Mouse (Mus musculus) hindbrain, postnatal 0 days (tissue): ENCODE data around the gene Vcam1. TPM values are rescaled to one million over a fixed set of nuclear protein-coding genes. Genes with fewer than 3 reads are reported as not detected.

ENCODE experiments used
- ATAC-seq: fragments of 200-750 bp; cut with Nextera tagmentation; 2 replicates; pipeline ENCODE4 v1.8.0; 2017; ENCODE audit warnings: mild to moderate bottlenecking, moderate TSS enrichment, moderate library complexity
- DNase-seq: peaks from one replicate; pipeline ENCODE4 v3.0.0-alpha.2; 2015; ENCODE audit warnings: low spot score
- H3K27ac ChIP-seq: fragments of 300-500 bp; sonication (generic); 2 replicates; pipeline ENCODE4 v1.5.1; 2014; ENCODE audit warnings: mild to moderate bottlenecking
- H3K27me3 ChIP-seq: fragments of 300-500 bp; sonication (generic); 2 replicates; pipeline ENCODE4 v1.6.1; 2014; ENCODE audit warnings: low read length, mixed read lengths; ENCODE audit not compliant: insufficient read depth
- H3K36me3 ChIP-seq: fragments of 300-500 bp; sonication (generic); 2 replicates; pipeline ENCODE4 v1.6.1; 2014; ENCODE audit warnings: low read length, mixed read lengths; ENCODE audit not compliant: insufficient read depth
- H3K4me1 ChIP-seq: fragments of 300-500 bp; sonication (generic); 2 replicates; pipeline ENCODE4 v1.6.1; 2014; ENCODE audit warnings: antibody characterized with exemption, low read length, mixed read lengths; ENCODE audit not compliant: insufficient read depth
- H3K4me2 ChIP-seq: fragments of 300-500 bp; sonication (generic); 2 replicates; pipeline ENCODE4 v1.6.1; 2014; ENCODE audit warnings: low read depth, mild to moderate bottlenecking, low read length, moderate library complexity, mixed read lengths
- H3K4me3 ChIP-seq: fragments of 300-500 bp; sonication (generic); 2 replicates; pipeline ENCODE4 v1.5.1; 2014; ENCODE audit warnings: low read length
- H3K9ac ChIP-seq: fragments of 300-500 bp; sonication (generic); replicated peaks from 2 replicates; pipeline ENCODE4 v1.6.1; 2014; ENCODE audit warnings: mild to moderate bottlenecking, low read length, moderate library complexity, mixed read lengths
- H3K9me3 ChIP-seq: fragments of 300-500 bp; sonication (generic); 2 replicates; pipeline ENCODE4 v1.6.1; 2016; ENCODE audit warnings: low read length, mixed read lengths
- CTCF ChIP-seq: IDR thresholded peaks from 2 replicates; pipeline ENCODE4 v1.5.1; 2016; ENCODE audit warnings: antibody characterized with exemption, control low read depth, low read depth
- WGBS: fragments of 180-500 bp; shearing (Covaris S2); extraction: QIAGEN DNeasy Blood & Tissue Kit; methylation state at CpG from one replicate; pipeline ENCODE4 v1.1.7; 2014; 5-methylcytosine and 5-hydroxymethylcytosine counted together
- polyA plus RNA-seq: library from polyadenylated mRNA; unstranded; fragments of >200 nt; fragmentation: Nextera tagmentation; extraction: Ambion mirVana; gene quantifications from 2 replicates; pipeline ENCODE4 v1.2.1, GENCODE M21; 2015
- total RNA-seq: library from RNA; depleted of rRNA; stranded (reverse); fragments of >200 nt; gene quantifications from 2 replicates; pipeline ENCODE4 v1.2.3, GENCODE M21; 2014

The Vcam1 gene
- total and polyA plus RNA-seq, 2 experiments from 2014 or later = 40.7 to 45.3 TPM

- Histone ChIP-seq H3K9ac (no peak overlapping the region), H3K4me2 (no peak overlapping the region), H3K4me3 (no peak overlapping the region), H3K27ac (no peak overlapping the region), H3K27me3 (no peaks in the 10 kb centered on the region), H3K36me3 (no peaks in the 10 kb centered on the region), H3K9me3 (no peaks in the 10 kb centered on the region), H3K4me1 (no peaks in the 10 kb centered on the region)
- ATAC-seq (no peak), DNase-seq (no peak)
- TF ChIP-seq CTCF = no peak
- WGBS = 88% methylated on average over 6 of the region's 6 CpGs
Measured at GRCm38 (mm10) chr3:116120391-116120790, 9.1 kb downstream of the Vcam1 start.

- Histone ChIP-seq H3K27ac (no peak overlapping the region), H3K9me3 (no peaks in the 10 kb centered on the region), H3K9ac (no peak overlapping the region), H3K4me3 (no peak overlapping the region), H3K4me1 (no peaks in the 10 kb centered on the region), H3K36me3 (no peaks in the 10 kb centered on the region), H3K4me2 (no peak overlapping the region), H3K27me3 (no peaks in the 10 kb centered on the region)
- TF ChIP-seq CTCF = no peak
- ATAC-seq (no peak), DNase-seq (no peak)
- 72% methylated on average over 7 of the region's 7 CpGs for WGBS
Measured at GRCm38 (mm10) chr3:116119162-116119561, 10.3 kb downstream of the Vcam1 start.

- ATAC-seq = no peak
- 81% methylated on average over 4 of the region's 4 CpGs for whole genome bisulfite sequencing
- Histone ChIP-seq H3K9ac (no peak overlapping the region), H3K27me3 (no peaks in the 10 kb centered on the region), H3K4me1 (peaks cover 7% of the 10 kb centered on the region; the same call in 1 of the 2 replicates), H3K27ac (no peak overlapping the region), H3K9me3 (no peaks in the 10 kb centered on the region), H3K4me3 (no peak overlapping the region), H3K4me2 (no peak overlapping the region), H3K36me3 (no peaks in the 10 kb centered on the region)
- TF ChIP-seq CTCF = no peak
- no peak for DNase-seq
Measured at GRCm38 (mm10) chr3:116117046-116117445, 12.4 kb downstream of the Vcam1 start.

- Histone ChIP-seq H3K36me3 (no peaks in the 10 kb centered on the region), H3K4me2 (peak overlapping the region; percentile 50), H3K27me3 (no peaks in the 10 kb centered on the region), H3K9ac (no peak overlapping the region), H3K4me3 (no peak overlapping the region; the same call in 1 of the 2 replicates), H3K4me1 (peaks cover 7% of the 10 kb centered on the region; the same call in 1 of the 2 replicates), H3K9me3 (no peaks in the 10 kb centered on the region), H3K27ac (peak overlapping the region; percentile 68; the same call in 1 of the 2 replicates)
- WGBS = 46% methylated on average over 12 of the region's 12 CpGs
- no peak for TF ChIP-seq CTCF
- peak; percentile 70 for ATAC-seq
- peak; percentile 72 for DNase-seq
Measured at GRCm38 (mm10) chr3:116114249-116115188, 15.0 kb downstream of the Vcam1 start.

GRCm38 (mm10) chr3:116113443-116114241 lies 15.8 kb downstream of the Vcam1 start:
- no peak overlapping the region for H3K4me3 ChIP-seq
- WGBS = 13% methylated on average over 7 of the region's 7 CpGs
- peak overlapping the region; percentile 50 for H3K4me2 ChIP-seq
- H3K27me3 ChIP-seq = no peaks in the 10 kb centered on the region
- TF ChIP-seq CTCF = no peak
- peak; percentile 18 for DNase-seq
- H3K9me3 ChIP-seq = no peaks in the 10 kb centered on the region
- H3K9ac ChIP-seq = no peak overlapping the region; the same call in 1 of the 2 replicates
- no peaks in the 10 kb centered on the region for H3K36me3 ChIP-seq
- H3K27ac ChIP-seq = peak overlapping the region; percentile 68
- peaks cover 7% of the 10 kb centered on the region; the same call in 1 of the 2 replicates for H3K4me1 ChIP-seq
- ATAC-seq = no peak; the same call in 1 of the 2 replicates

- Histone ChIP-seq H3K36me3 (no peaks in the 10 kb centered on the region), H3K9me3 (no peaks in the 10 kb centered on the region), H3K4me1 (peaks cover 7% of the 10 kb centered on the region; the same call in 1 of the 2 replicates), H3K4me2 (no peak overlapping the region), H3K4me3 (no peak overlapping the region), H3K27me3 (no peaks in the 10 kb centered on the region), H3K27ac (no peak overlapping the region), H3K9ac (no peak overlapping the region)
- ATAC-seq = no peak
- WGBS = 71% methylated on average over 5 of the region's 5 CpGs
- no peak for DNase-seq
- no peak for TF ChIP-seq CTCF
Measured at GRCm38 (mm10) chr3:116112816-116113405, 16.6 kb downstream of the Vcam1 start.
